Mouse (Mus musculus): Measurements from ENCODE around the gene Them7.

Them7 gene

GRCm38 (mm10) chr2:105234278-105234677, 10.2 kb downstream of the Them7 start:
- DNase-seq (ENCODE audit: low read depth, low spot score), result no peak

GRCm38 (mm10) chr2:105235380-105236115, 11.4 kb downstream of the Them7 start:
- DNase-seq (ENCODE audit: low read depth, low spot score), result no peak

- no peak for DNase-seq (ENCODE audit: low read depth, low spot score)
Observed at GRCm38 (mm10) chr2:105237424-105237823, 13.3 kb downstream of the Them7 start.

GRCm38 (mm10) chr2:105237841-105238240, 13.7 kb downstream of the Them7 start:
- DNase-seq (ENCODE audit: low read depth, low spot score), result no peak

GRCm38 (mm10) chr2:105238775-105239174, 14.7 kb downstream of the Them7 start:
- DNase-seq (ENCODE audit: low read depth, low spot score), result peak; percentile 61

GRCm38 (mm10) chr2:105240631-105241030, 16.5 kb downstream of the Them7 start:
- DNase-seq (ENCODE audit: low read depth, low spot score), result no peak

- DNase-seq (ENCODE audit: low read depth, low spot score), result no peak
Observed at GRCm38 (mm10) chr2:105242940-105243339, 18.8 kb downstream of the Them7 start.

GRCm38 (mm10) chr2:105244733-105245132, 20.6 kb downstream of the Them7 start:
- peak; percentile 47 for DNase-seq (ENCODE audit: low read depth, low spot score)

- peak; percentile 5 for DNase-seq (ENCODE audit: low read depth, low spot score)
Observed at GRCm38 (mm10) chr2:105251978-105252377, 27.9 kb downstream of the Them7 start.

- DNase-seq (ENCODE audit: low read depth, low spot score), result no peak
Observed at GRCm38 (mm10) chr2:105252824-105253223, 28.7 kb downstream of the Them7 start.

- DNase-seq (ENCODE audit: low read depth, low spot score), result no peak
Observed at GRCm38 (mm10) chr2:105255457-105255856, 31.3 kb downstream of the Them7 start.

- DNase-seq (ENCODE audit: low read depth, low spot score), result peak; percentile 34
Observed at GRCm38 (mm10) chr2:105256427-105257071, 32.4 kb downstream of the Them7 start.

- no peak for DNase-seq (ENCODE audit: low read depth, low spot score)
Observed at GRCm38 (mm10) chr2:105257376-105257775, 33.3 kb downstream of the Them7 start.

- no peak for DNase-seq (ENCODE audit: low read depth, low spot score)
Observed at GRCm38 (mm10) chr2:105261335-105261734, 37.2 kb downstream of the Them7 start.

- peak; percentile 7 for DNase-seq (ENCODE audit: low read depth, low spot score)
Observed at GRCm38 (mm10) chr2:105263219-105263618, 39.1 kb downstream of the Them7 start.

- peak; percentile 43 for DNase-seq (ENCODE audit: low read depth, low spot score)
Observed at GRCm38 (mm10) chr2:105282407-105283077, 58.4 kb downstream of the Them7 start.

GRCm38 (mm10) chr2:105283811-105284210, 59.7 kb downstream of the Them7 start:
- no peak for DNase-seq (ENCODE audit: low read depth, low spot score)

GRCm38 (mm10) chr2:105284855-105285254, 60.7 kb downstream of the Them7 start:
- no peak for DNase-seq (ENCODE audit: low read depth, low spot score)

GRCm38 (mm10) chr2:105295823-105296222, 71.7 kb downstream of the Them7 start:
- DNase-seq (ENCODE audit: low read depth, low spot score), result no peak

- DNase-seq (ENCODE audit: low read depth, low spot score), result no peak
Observed at GRCm38 (mm10) chr2:105298888-105299287, 74.8 kb downstream of the Them7 start.

GRCm38 (mm10) chr2:105301082-105301481, 77.0 kb downstream of the Them7 start:
- DNase-seq (ENCODE audit: low read depth, low spot score), result no peak

- DNase-seq (ENCODE audit: low read depth, low spot score), result no peak
Observed at GRCm38 (mm10) chr2:105301531-105301930, 77.4 kb downstream of the Them7 start.

Measured in brain, adult 2 months (tissue).